Mouse (Mus musculus): ENCODE measurements at regions not wholly inside any gene's neighbourhood (a gene's known extent, or its start where the extent isn't known, plus 50 kb on each side); places are given as distances from the start of the nearest gene placed in this dataset.
"Not testable (repeated sequence)": the region's sequence is repeated elsewhere in the genome, so short reads cannot be mapped to it uniquely, and the experiment has no call there.

GRCm38 (mm10) chr2:75781781-75782211 lies 50.2 kb upstream of the Agps start:
- Histone ChIP-seq H3K27me3 (no peaks in the 10 kb centered on the region), H3K36me3 (no peaks in the 10 kb centered on the region), H3K4me2 (no peak overlapping the region), H3K4me3 (no peak overlapping the region), H3K4me1 (peaks cover 11% of the 10 kb centered on the region), H3K9ac (no peak overlapping the region), H3K9me3 (no peaks in the 10 kb centered on the region), H3K27ac (no peak overlapping the region)
- 65% methylated on average over 6 of the region's 6 CpGs for WGBS
- no peak for ATAC-seq (ENCODE audit: insufficient number of reproducible peaks, insufficient read depth, low FRiP score, low TSS enrichment, low read depth)

- H3K4me2 ChIP-seq, result no peak overlapping the region
- no peak overlapping the region for H3K4me3 ChIP-seq
- H3K27me3 ChIP-seq, result no peaks in the 10 kb centered on the region
- H3K9me3 ChIP-seq, result no peaks in the 10 kb centered on the region
- H3K9ac ChIP-seq, result no peak overlapping the region
- peaks cover 14% of the 10 kb centered on the region for H3K4me1 ChIP-seq
- WGBS, result 0% methylated on average over 3 of the region's 3 CpGs
- H3K27ac ChIP-seq, result no peak overlapping the region
- ATAC-seq (ENCODE audit: insufficient number of reproducible peaks, insufficient read depth, low FRiP score, low TSS enrichment, low read depth), result no peak
- H3K36me3 ChIP-seq, result no peaks in the 10 kb centered on the region
Observed at GRCm38 (mm10) chr2:75781078-75781477, 50.9 kb upstream of the Agps start.

GRCm38 (mm10) chr2:75778628-75779027 lies 53.3 kb upstream of the Agps start:
- H3K9ac ChIP-seq; H3K4me2 ChIP-seq; H3K9me3 ChIP-seq; ATAC-seq (ENCODE audit: insufficient number of reproducible peaks, insufficient read depth, low FRiP score, low TSS enrichment, low read depth); H3K4me3 ChIP-seq; H3K27me3 ChIP-seq; H3K36me3 ChIP-seq; H3K27ac ChIP-seq: not testable (repeated sequence)
- peaks cover 14% of the 10 kb centered on the region for H3K4me1 ChIP-seq
- 95% methylated on average over 3 of the region's 3 CpGs for WGBS

GRCm38 (mm10) chr2:75777040-75777451 lies 54.9 kb upstream of the Agps start:
- Histone ChIP-seq H3K27ac (no peak overlapping the region), H3K36me3 (no peaks in the 10 kb centered on the region), H3K4me2 (peak overlapping the region; percentile 41), H3K9ac (no peak overlapping the region; the same call in 1 of the 2 replicates), H3K9me3 (no peaks in the 10 kb centered on the region), H3K27me3 (no peaks in the 10 kb centered on the region), H3K4me1 (peaks cover 14% of the 10 kb centered on the region), H3K4me3 (no peak overlapping the region)
- 20% methylated on average over 5 of the region's 6 CpGs for WGBS
- ATAC-seq (ENCODE audit: insufficient number of reproducible peaks, insufficient read depth, low FRiP score, low TSS enrichment, low read depth), result no peak

GRCm38 (mm10) chr2:75776533-75776932 lies 55.4 kb upstream of the Agps start:
- no peak overlapping the region for H3K27ac ChIP-seq
- H3K4me3 ChIP-seq, result no peak overlapping the region
- H3K27me3 ChIP-seq, result no peaks in the 10 kb centered on the region
- no peak for ATAC-seq (ENCODE audit: insufficient number of reproducible peaks, insufficient read depth, low FRiP score, low TSS enrichment, low read depth)
- peak overlapping the region; percentile 27; the same call in 1 of the 2 replicates for H3K9ac ChIP-seq
- H3K4me2 ChIP-seq, result peak overlapping the region; percentile 41
- H3K4me1 ChIP-seq, result peaks cover 14% of the 10 kb centered on the region
- H3K36me3 ChIP-seq, result no peaks in the 10 kb centered on the region
- H3K9me3 ChIP-seq, result no peaks in the 10 kb centered on the region
- WGBS, result 17% methylated on average over 12 of the region's 12 CpGs

GRCm38 (mm10) chr2:75775217-75775616 lies 56.8 kb upstream of the Agps start:
- no peak for ATAC-seq (ENCODE audit: insufficient number of reproducible peaks, insufficient read depth, low FRiP score, low TSS enrichment, low read depth)
- Histone ChIP-seq H3K36me3 (no peaks in the 10 kb centered on the region), H3K9ac (no peak overlapping the region), H3K4me1 (peaks cover 9% of the 10 kb centered on the region), H3K27ac (no peak overlapping the region), H3K4me3 (no peak overlapping the region), H3K27me3 (no peaks in the 10 kb centered on the region), H3K9me3 (no peaks in the 10 kb centered on the region), H3K4me2 (no peak overlapping the region)
- WGBS, result 47% methylated on average over 1 of the region's 1 CpGs

GRCm38 (mm10) chr2:75773431-75773830 lies 58.5 kb upstream of the Agps start:
- Histone ChIP-seq H3K9ac (no peak overlapping the region), H3K4me2 (no peak overlapping the region), H3K36me3 (no peaks in the 10 kb centered on the region), H3K4me1 (peaks cover 10% of the 10 kb centered on the region), H3K27ac (no peak overlapping the region), H3K9me3 (no peaks in the 10 kb centered on the region), H3K27me3 (no peaks in the 10 kb centered on the region), H3K4me3 (no peak overlapping the region)
- no peak for ATAC-seq (ENCODE audit: insufficient number of reproducible peaks, insufficient read depth, low FRiP score, low TSS enrichment, low read depth)
- 85% methylated on average over 5 of the region's 5 CpGs for WGBS

GRCm38 (mm10) chr2:75772251-75772956 lies 59.6 kb upstream of the Agps start:
- Histone ChIP-seq H3K27ac (no peak overlapping the region), H3K9me3 (no peaks in the 10 kb centered on the region), H3K4me2 (no peak overlapping the region), H3K27me3 (no peaks in the 10 kb centered on the region), H3K36me3 (no peaks in the 10 kb centered on the region), H3K4me1 (peaks cover 15% of the 10 kb centered on the region), H3K9ac (no peak overlapping the region), H3K4me3 (no peak overlapping the region)
- WGBS, result 33% methylated on average over 11 of the region's 11 CpGs
- ATAC-seq (ENCODE audit: insufficient number of reproducible peaks, insufficient read depth, low FRiP score, low TSS enrichment, low read depth), result no peak

GRCm38 (mm10) chr2:75770633-75771032 lies 61.3 kb upstream of the Agps start:
- Histone ChIP-seq H3K4me1 (peaks cover 5% of the 10 kb centered on the region), H3K4me3 (no peak overlapping the region)

GRCm38 (mm10) chr2:75768559-75769304 lies 63.2 kb upstream of the Agps start:
- no peaks in the 10 kb centered on the region for H3K9me3 ChIP-seq
- H3K27me3 ChIP-seq, result no peaks in the 10 kb centered on the region
- H3K4me3 ChIP-seq, result no peak overlapping the region
- peaks cover 5% of the 10 kb centered on the region for H3K4me1 ChIP-seq
- 78% methylated on average over 5 of the region's 5 CpGs for WGBS
- H3K27ac ChIP-seq, result no peak overlapping the region
- no peaks in the 10 kb centered on the region for H3K36me3 ChIP-seq
- H3K4me2 ChIP-seq, result no peak overlapping the region
- no peak overlapping the region for H3K9ac ChIP-seq
- no peak for ATAC-seq (ENCODE audit: insufficient number of reproducible peaks, insufficient read depth, low FRiP score, low TSS enrichment, low read depth)

More at GRCm38 (mm10) chr2:75770633-75771032, 61.3 kb upstream of the Agps start:
- H3K9ac ChIP-seq, result no peak overlapping the region
- ATAC-seq (ENCODE audit: insufficient number of reproducible peaks, insufficient read depth, low FRiP score, low TSS enrichment, low read depth), result no peak
- no peaks in the 10 kb centered on the region for H3K27me3 ChIP-seq
- 76% methylated on average over 1 of the region's 1 CpGs for WGBS
- no peaks in the 10 kb centered on the region for H3K36me3 ChIP-seq
- no peaks in the 10 kb centered on the region for H3K9me3 ChIP-seq
- H3K27ac ChIP-seq, result no peak overlapping the region
- H3K4me2 ChIP-seq, result no peak overlapping the region

GRCm38 (mm10) chr2:75767871-75768558 lies 63.6 kb upstream of the Nfe2l2 start:
- Histone ChIP-seq H3K27ac (no peak overlapping the region), H3K4me2 (no peak overlapping the region), H3K9me3 (no peaks in the 10 kb centered on the region), H3K4me3 (no peak overlapping the region), H3K36me3 (no peaks in the 10 kb centered on the region), H3K4me1 (peaks cover 5% of the 10 kb centered on the region), H3K27me3 (no peaks in the 10 kb centered on the region), H3K9ac (no peak overlapping the region)
- ATAC-seq (ENCODE audit: insufficient number of reproducible peaks, insufficient read depth, low FRiP score, low TSS enrichment, low read depth), result no peak
- WGBS, result 58% methylated on average over 7 of the region's 7 CpGs

Measured in embryonic facial prominence, embryonic 13.5 days (tissue).